Mouse (Mus musculus): ENCODE results near the gene Olfr10.
A peak's percentile ranks its signal among the peaks of the same experiment; 100 is the strongest.
"Not testable (repeated sequence)": the region's sequence is repeated elsewhere in the genome, so short reads cannot be mapped to it uniquely, and the experiment has no call there.

The Olfr10 gene

DNA sequence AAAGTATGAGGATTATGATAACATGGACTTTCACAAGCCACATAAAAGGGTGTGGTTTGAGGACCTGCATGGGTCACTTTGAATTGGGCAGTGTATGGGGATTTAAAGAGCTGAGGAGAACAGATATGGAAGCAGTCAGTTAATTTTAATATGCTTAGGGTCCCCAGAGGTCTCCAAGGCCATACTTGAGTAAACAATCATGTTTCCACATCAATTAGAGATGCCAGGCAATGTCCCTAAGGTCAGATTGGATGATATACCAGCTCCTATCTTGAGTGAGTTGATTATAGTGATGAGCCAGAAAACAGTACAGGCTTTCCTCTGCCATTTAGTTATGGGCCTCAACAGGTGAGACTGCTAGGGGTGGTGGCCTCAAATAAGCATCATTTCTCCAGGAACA lies at the start of gene Olfr10:
TSS of gene Olfr10 (plus strand) at position 301 of the 400 bp plus-strand sequence.
- DNase-seq, result no peak

DNA sequence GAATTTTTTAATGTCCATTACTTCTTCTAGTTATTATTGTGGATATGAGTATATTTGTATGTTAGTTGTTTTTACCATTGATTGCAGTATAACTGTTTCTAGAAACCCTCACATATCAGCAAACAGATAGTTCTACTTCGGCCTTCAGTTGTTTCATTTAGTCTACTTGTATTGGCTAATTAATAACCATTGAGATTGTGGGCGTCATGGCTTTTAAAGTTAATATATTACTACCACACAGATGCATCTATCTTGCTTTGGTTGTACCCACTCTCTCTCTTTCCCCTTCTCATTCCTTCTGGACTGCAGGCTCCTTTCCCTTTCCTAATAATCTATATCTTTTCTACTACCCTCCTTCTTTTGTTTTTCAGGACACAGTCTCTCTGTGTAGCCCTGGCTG lies 45.2 kb upstream of the Olfr10 start:
- no peak for DNase-seq

- no peak for DNase-seq
Observed at GRCm38 (mm10) chr11:49259829-49260228, 44.7 kb upstream of the Olfr10 start.

GRCm38 (mm10) chr11:49260598-49261312 lies 43.8 kb upstream of the Olfr10 start:
- peak in 1 of 2 experiments; percentile 12 for DNase-seq

GRCm38 (mm10) chr11:49261313-49261855 lies 43.2 kb upstream of the Olfr10 start:
- no peak for DNase-seq

GRCm38 (mm10) chr11:49262286-49262685 lies 42.3 kb upstream of the Olfr10 start:
- no peak for DNase-seq

DNA sequence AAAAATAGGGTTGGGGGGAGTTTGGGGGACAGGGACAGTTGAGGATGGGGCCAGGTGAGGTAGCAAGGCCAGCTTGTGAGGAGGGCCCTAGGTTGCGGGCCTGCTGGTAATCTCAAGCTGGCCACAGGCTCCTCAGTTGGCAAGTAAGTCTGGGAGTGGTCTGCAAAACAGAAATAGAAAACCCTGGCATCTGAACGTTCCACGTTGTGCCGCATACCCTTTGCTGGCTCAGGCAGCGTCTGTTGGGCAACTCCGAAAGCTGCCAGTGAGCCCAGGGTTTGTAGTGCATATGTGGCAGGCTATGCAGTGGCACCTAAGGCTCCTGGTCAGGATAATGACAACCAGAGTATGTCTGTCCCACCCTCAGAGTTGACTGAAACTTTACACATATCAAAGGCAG lies 41.4 kb upstream of the Olfr10 start:
- DNase-seq, result no peak

GRCm38 (mm10) chr11:49264081-49264480 lies 40.5 kb upstream of the Olfr10 start:
- DNase-seq, result no peak

DNA sequence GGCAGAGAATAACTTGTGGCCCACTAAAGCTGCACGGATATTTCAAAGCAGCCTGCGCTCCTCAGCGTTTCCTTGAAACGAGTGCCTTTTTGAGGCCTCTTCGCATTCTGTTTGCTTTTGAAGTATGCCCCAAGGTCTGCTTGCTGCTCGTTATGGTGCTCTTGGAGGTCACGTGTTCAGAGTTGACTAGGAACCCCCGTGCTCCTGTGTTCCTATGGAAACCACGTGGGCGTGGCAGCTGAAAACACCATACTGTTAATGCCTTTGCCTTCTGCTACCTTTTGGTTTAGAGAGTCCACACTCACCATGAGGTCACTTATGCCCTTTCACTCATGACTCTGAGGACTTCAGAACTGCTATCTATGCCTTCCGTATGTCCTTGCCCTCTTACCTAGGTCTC lies 39.9 kb upstream of the Olfr10 start:
- DNase-seq, result no peak

GRCm38 (mm10) chr11:49265101-49265500 lies 39.4 kb upstream of the Olfr10 start:
- DNase-seq, result no peak

DNA sequence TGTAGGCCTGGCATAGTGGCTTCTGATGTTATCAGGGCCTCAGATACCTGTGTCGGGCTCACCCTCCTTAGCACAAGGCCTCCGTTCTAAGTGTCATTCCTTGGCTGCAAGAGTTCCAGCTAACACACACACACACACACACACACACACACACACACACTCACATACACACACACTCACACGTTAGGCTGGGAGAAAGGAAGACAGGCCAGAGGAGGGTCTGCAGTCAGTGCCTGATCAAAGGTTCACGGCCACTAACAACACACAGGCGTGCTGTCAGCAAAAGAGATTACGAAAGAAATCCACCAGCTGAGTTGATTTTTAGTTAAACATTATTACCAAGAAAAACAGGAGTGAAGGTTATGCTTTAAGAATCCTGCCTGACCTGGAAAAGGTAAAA lies 37.9 kb upstream of the Olfr10 start:
- DNase-seq, result no peak

DNA sequence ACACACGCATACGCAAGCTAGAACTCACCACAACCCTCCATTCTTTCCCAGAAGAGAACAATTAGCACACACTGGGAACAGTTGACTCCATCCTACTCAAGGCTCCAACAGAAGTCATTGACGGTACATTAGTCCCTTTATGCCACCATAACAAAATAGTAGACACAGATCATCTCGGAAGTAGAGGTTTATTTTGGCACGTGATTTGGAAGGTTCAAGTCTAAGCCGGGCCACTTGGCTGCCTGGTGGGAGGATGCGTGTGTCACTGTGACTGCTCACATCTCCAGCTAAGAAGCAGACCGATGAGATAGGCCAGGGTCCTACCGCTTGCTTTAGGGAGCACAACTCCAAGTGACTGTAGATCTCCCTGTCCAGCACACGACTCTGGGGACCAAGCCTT lies 37.2 kb upstream of the Olfr10 start:
- DNase-seq, result no peak

- no peak for DNase-seq
Observed at GRCm38 (mm10) chr11:49267970-49268579, 36.5 kb upstream of the Olfr10 start.

DNA sequence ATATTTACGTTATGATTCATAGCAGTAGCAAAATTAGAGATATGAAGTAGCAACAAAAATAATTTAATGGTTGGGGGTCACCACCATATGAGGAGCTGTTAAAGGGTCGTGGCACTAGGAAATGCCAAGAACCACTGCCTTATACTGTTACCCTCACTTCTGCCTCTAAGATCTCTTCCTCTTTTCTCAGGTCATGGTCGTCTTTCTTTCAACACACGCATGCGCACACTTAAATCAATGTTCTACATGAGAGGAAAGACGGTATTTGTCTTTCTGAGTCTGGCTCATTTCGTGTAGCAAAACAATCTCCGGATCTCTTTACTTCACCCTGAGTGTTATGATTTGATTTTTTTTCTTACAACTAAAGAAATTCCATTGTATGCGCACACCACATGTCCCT lies 34.8 kb upstream of the Olfr10 start:
- DNase-seq, result no peak

- DNase-seq, result no peak
Observed at GRCm38 (mm10) chr11:49270368-49270767, 34.2 kb upstream of the Olfr10 start.

DNA sequence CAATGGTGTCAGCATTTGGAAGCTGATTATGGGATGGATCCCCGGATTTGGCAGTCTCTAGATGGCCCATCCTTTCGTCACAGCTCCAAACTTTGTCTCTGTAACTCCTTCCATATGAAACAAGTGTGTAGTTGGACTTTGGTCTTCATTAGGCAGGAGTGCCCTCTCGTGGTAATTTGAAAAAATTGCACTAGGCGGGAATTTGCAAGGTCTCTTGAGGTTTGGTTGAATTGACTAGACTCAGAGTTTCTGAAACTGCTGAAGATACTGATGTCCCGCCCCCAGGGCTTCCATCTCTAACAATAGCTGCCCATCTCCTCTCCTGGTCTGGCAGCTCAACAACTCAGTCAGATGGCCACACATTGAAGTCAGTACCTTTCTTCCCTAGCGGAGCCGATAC lies 33.2 kb upstream of the Olfr10 start:
- peak; percentile 29 to 33 for DNase-seq

- no peak for DNase-seq
Observed at GRCm38 (mm10) chr11:49273834-49274519, 30.6 kb upstream of the Olfr10 start.

- DNase-seq, result no peak
Observed at GRCm38 (mm10) chr11:49278222-49278621, 26.3 kb upstream of the Olfr10 start, which contains the start of gene Olfr1393. Gene Olfr1393, plus strand, starts transcription at chr11:49278304.

GRCm38 (mm10) chr11:49284982-49285381 lies 19.6 kb upstream of the Olfr10 start, which contains the start of gene Olfr1392:
Gene Olfr1392, plus strand, starts transcription at chr11:49285282.
- DNase-seq, result not testable (repeated sequence)

GRCm38 (mm10) chr11:49287251-49287650 lies 17.3 kb upstream of the Olfr10 start:
- no peak for DNase-seq

DNA sequence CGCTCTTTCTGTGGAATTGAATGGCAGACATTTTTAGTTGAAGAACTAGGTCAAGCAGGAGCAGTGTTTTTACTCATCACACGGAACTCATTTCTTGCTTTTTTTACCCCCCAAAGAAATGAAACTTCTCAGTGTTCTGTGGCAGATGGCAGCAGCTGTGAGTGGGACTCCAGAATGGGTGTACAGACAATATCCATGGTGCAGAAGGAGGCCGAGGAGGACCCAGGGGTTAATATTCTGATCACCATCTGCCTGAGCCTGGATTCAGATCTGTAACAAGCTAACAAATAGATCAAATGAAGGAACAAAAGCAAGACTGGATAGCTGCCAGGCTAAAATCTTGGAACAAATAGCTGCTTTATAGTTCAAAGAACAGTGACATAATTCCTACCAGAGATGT lies 11.8 kb upstream of the Olfr10 start:
- DNase-seq, result no peak

DNA sequence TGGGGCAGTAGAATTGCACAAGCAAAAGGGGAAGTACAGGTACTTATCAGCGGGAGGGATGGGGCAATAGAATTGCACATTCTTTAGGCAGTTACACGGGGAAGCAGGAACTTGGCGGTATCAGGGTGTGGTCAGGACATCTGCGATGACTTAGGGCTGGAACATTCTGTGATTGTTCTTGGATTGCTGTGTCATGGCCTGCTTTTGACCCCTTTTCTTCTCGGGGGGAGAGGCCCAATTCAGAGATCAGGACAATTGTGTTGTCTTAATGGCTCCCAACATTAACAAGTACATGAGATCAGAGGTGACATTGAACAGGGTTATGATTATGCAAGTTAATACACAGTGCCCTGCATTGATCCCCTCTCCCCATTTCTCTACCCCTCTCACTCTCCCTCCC lies 4.0 kb downstream of the Olfr10 start:
- not testable (repeated sequence) for DNase-seq

DNA sequence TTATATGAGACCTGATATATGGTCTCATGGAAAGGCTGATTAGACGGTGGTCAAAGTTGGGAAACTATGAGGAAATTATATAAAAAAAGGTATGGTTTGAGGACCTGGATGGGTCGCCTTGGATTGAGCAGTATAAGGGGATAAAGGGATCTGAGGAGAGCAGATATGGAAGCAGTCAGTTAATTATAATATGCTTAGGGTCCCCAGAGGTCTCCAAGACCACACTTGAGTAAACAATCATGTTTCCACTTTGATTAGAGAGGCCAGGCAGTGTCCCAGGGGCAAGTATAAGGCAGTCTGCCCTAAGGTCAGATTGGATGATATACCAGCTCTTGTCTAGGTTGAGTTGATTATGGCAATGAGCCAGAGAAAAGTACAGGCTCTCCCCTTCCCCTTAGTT lies 17.9 kb downstream of the Olfr10 start, which contains the start of gene Olfr1391:
TSS of gene Olfr1391 (plus strand) at position 301 of the 400 bp plus-strand sequence.
- DNase-seq, result no peak
